Mouse (Mus musculus) embryonic facial prominence, embryonic 11.5 days (tissue): ENCODE measurements around the gene Olfr39. TPM values are rescaled to one million over a fixed set of nuclear protein-coding genes. Genes with fewer than 3 reads are reported as not detected.
"Not testable (repeated sequence)": the region's sequence is repeated elsewhere in the genome, so short reads cannot be mapped to it uniquely, and the experiment has no call there.

Experiments used
- ATAC-seq: fragments of 200-750 bp; cut with Nextera tagmentation; replicated peaks from 2 replicates; pipeline ENCODE4 v1.8.0; 2017; ENCODE audit warnings: low read depth; ENCODE audit not compliant: insufficient number of reproducible peaks, low FRiP score, low TSS enrichment
- DNase-seq: peaks from one replicate; pipeline ENCODE4 v3.0.0-alpha.2; 2015; ENCODE audit warnings: low spot score
- H3K27ac ChIP-seq: fragments of 300-500 bp; sonication (generic); replicated peaks from 2 replicates; pipeline ENCODE4 v1.5.1; 2014; ENCODE audit warnings: mild to moderate bottlenecking, low read depth, low read length, control low read depth
- H3K27me3 ChIP-seq: fragments of 300-500 bp; sonication (generic); 2 replicates; pipeline ENCODE4 v1.6.1; 2014; ENCODE audit warnings: mild to moderate bottlenecking, low read length, moderate library complexity, mixed read lengths; ENCODE audit not compliant: control insufficient read depth, insufficient read depth
- H3K36me3 ChIP-seq: fragments of 300-500 bp; sonication (generic); replicated peaks from 2 replicates; pipeline ENCODE4 v1.6.1; 2014; ENCODE audit warnings: low read depth, mild to moderate bottlenecking, low read length, moderate library complexity, mixed read lengths; ENCODE audit not compliant: control insufficient read depth, insufficient read depth
- H3K4me1 ChIP-seq: fragments of 300-500 bp; sonication (generic); 2 replicates; pipeline ENCODE4 v1.6.1; 2014; ENCODE audit warnings: low read length, mixed read lengths; ENCODE audit not compliant: control insufficient read depth, insufficient read depth
- H3K4me2 ChIP-seq: fragments of 300-500 bp; sonication (generic); 2 replicates; pipeline ENCODE4 v1.6.1; 2014; ENCODE audit warnings: low read depth, mild to moderate bottlenecking, control low read depth, low read length, moderate library complexity
- H3K4me3 ChIP-seq: fragments of 300-500 bp; sonication (generic); 2 replicates; pipeline ENCODE4 v1.5.1; 2014; ENCODE audit warnings: low read depth, low read length, control low read depth
- H3K9ac ChIP-seq: fragments of 300-500 bp; sonication (generic); replicated peaks from 2 replicates; pipeline ENCODE4 v1.6.1; 2014; ENCODE audit warnings: mild to moderate bottlenecking, control low read depth, low read length
- H3K9me3 ChIP-seq: fragments of 300-500 bp; sonication (generic); replicated peaks from 2 replicates; pipeline ENCODE4 v1.6.1; 2016; ENCODE audit warnings: mild to moderate bottlenecking, low read length, inconsistent platforms, mixed read lengths; ENCODE audit not compliant: control insufficient read depth
- WGBS: fragments of 180-500 bp; shearing (Covaris S2); extraction: QIAGEN DNeasy Blood & Tissue Kit; methylation state at CpG from one replicate; pipeline ENCODE4 v1.1.7; 2014; 5-methylcytosine and 5-hydroxymethylcytosine counted together
- polyA plus RNA-seq: library from polyadenylated mRNA; unstranded; fragments of >200 nt; fragmentation: Nextera tagmentation; extraction: Ambion mirVana; gene quantifications from 2 replicates; pipeline ENCODE4 v1.2.1, GENCODE M21; 2014

Gene Olfr39
- not detected in 2 replicates for polyA plus RNA-seq

GRCm38 (mm10) chr9:20282051-20282450 is at the start of gene Olfr39:
Gene Olfr39 (plus strand): TSS chr9:20282351.
- Histone ChIP-seq H3K4me1 (no peaks in the 10 kb centered on the region), H3K27ac (no peak within 1 kb of the TSS), H3K4me3 (no peak within 1 kb of the TSS), H3K4me2 (no peak within 1 kb of the TSS), H3K27me3 (no peaks in the 10 kb centered on the region), H3K9me3 (no peaks in the 10 kb centered on the region), H3K36me3 (no peaks in the 10 kb centered on the region), H3K9ac (no peak within 1 kb of the TSS)
- no peak for ATAC-seq
- DNase-seq: no peak
- WGBS: 84% methylated on average over 1 of the region's 1 CpGs

- Histone ChIP-seq H3K9ac (no peak within 1 kb of the TSS), H3K4me2 (no peak within 1 kb of the TSS), H3K27me3 (no peaks in the 10 kb centered on the region), H3K27ac (no peak within 1 kb of the TSS), H3K9me3 (no peaks in the 10 kb centered on the region), H3K36me3 (no peaks in the 10 kb centered on the region), H3K4me3 (no peak within 1 kb of the TSS), H3K4me1 (no peaks in the 10 kb centered on the region)
- ATAC-seq (no peak), DNase-seq (no peak)
Observed at GRCm38 (mm10) chr9:20236819-20237218, 45.3 kb upstream of the Olfr39 start, which contains the start of gene Olfr872. Gene Olfr872 (plus strand): TSS chr9:20237119.

GRCm38 (mm10) chr9:20237378-20237777 is 44.8 kb upstream of the Olfr39 start:
- no peak overlapping the region for H3K4me3 ChIP-seq
- no peak overlapping the region for H3K27ac ChIP-seq
- no peak for DNase-seq
- 80% methylated on average over 2 of the region's 2 CpGs for WGBS
- H3K4me2 ChIP-seq: no peak overlapping the region
- H3K9ac ChIP-seq: no peak overlapping the region
- no peak for ATAC-seq
- H3K27me3 ChIP-seq: no peaks in the 10 kb centered on the region
- no peaks in the 10 kb centered on the region for H3K4me1 ChIP-seq
- no peaks in the 10 kb centered on the region for H3K9me3 ChIP-seq
- no peaks in the 10 kb centered on the region for H3K36me3 ChIP-seq

- H3K27ac ChIP-seq, H3K9ac ChIP-seq, H3K27me3 ChIP-seq, DNase-seq, H3K4me3 ChIP-seq, H3K9me3 ChIP-seq, H3K4me2 ChIP-seq, H3K36me3 ChIP-seq, ATAC-seq, H3K4me1 ChIP-seq: not testable (repeated sequence)
- WGBS: 79% methylated on average over 5 of the region's 5 CpGs
Observed at GRCm38 (mm10) chr9:20295562-20295961, 13.4 kb downstream of the Olfr39 start.

- Histone ChIP-seq H3K4me2 (no peak within 1 kb of the TSS), H3K9me3 (no peaks in the 10 kb centered on the region), H3K36me3 (no peaks in the 10 kb centered on the region), H3K4me1 (no peaks in the 10 kb centered on the region), H3K9ac (no peak within 1 kb of the TSS), H3K27me3 (no peaks in the 10 kb centered on the region), H3K27ac (no peak within 1 kb of the TSS), H3K4me3 (no peak within 1 kb of the TSS)
- ATAC-seq (no peak), DNase-seq (no peak)
- WGBS: 85% methylated on average over 1 of the region's 1 CpGs
Observed at GRCm38 (mm10) chr9:20298232-20298631, 16.1 kb downstream of the Olfr39 start, which contains the start of gene Olfr873. Gene Olfr873 (plus strand): TSS chr9:20298532.

- no peak within 1 kb of the TSS for H3K9ac ChIP-seq
- no peaks in the 10 kb centered on the region for H3K36me3 ChIP-seq
Observed at GRCm38 (mm10) chr9:20335994-20336393, 53.8 kb downstream of the Olfr39 start, which contains the start of gene Olfr18. Gene Olfr18 (minus strand): TSS chr9:20336094.

More at GRCm38 (mm10) chr9:20335994-20336393, 53.8 kb downstream of the Olfr39 start, which contains the start of gene Olfr18:
- Histone ChIP-seq H3K4me1 (no peaks in the 10 kb centered on the region), H3K4me3 (no peak within 1 kb of the TSS), H3K27me3 (no peaks in the 10 kb centered on the region), H3K27ac (no peak within 1 kb of the TSS), H3K4me2 (no peak within 1 kb of the TSS), H3K9me3 (no peaks in the 10 kb centered on the region; the same call in 1 of the 2 replicates)
- no peak for DNase-seq
- ATAC-seq: no peak

Other genes with a start within 250 kb of the Olfr39 start
- not detected in 2 replicates for gene Olfr867, start 224.8 kb upstream of the Olfr39 start, polyA plus RNA-seq
- not detected in 2 replicates for gene Olfr868, start 183.7 kb upstream of the Olfr39 start, polyA plus RNA-seq
- gene Olfr869, start 153.3 kb upstream of the Olfr39 start, polyA plus RNA-seq: not detected in 2 replicates
- not detected in 2 replicates for gene Olfr870, start 108.3 kb upstream of the Olfr39 start, polyA plus RNA-seq
- not detected in 2 replicates for gene Olfr871, start 70.1 kb upstream of the Olfr39 start, polyA plus RNA-seq
- not detected in 2 replicates for gene Olfr872, start 45.2 kb upstream of the Olfr39 start, polyA plus RNA-seq
- not detected in 2 replicates for gene Olfr873, start 16.2 kb downstream of the Olfr39 start, polyA plus RNA-seq
- 0.11 TPM in 1 of 2 replicates, not detected in the other for gene Olfr18, start 53.7 kb downstream of the Olfr39 start, polyA plus RNA-seq
- gene Zfp560, start 102.8 kb downstream of the Olfr39 start, polyA plus RNA-seq: 36.9 and 37.1 TPM in 2 replicates
- gene Zfp26, start 177.8 kb downstream of the Olfr39 start, polyA plus RNA-seq: 31.2 and 34.6 TPM in 2 replicates
- gene Zfp426, start 210.4 kb downstream of the Olfr39 start, polyA plus RNA-seq: 30.9 and 32.6 TPM in 2 replicates
- gene Zfp266, start 239.1 kb downstream of the Olfr39 start, polyA plus RNA-seq: 147 and 154 TPM in 2 replicates